Mouse (Mus musculus) G1E (cell line): Measurements from ENCODE around the gene Kdelr2.
"Not testable (repeated sequence)": the region's sequence is repeated elsewhere in the genome, so short reads cannot be mapped to it uniquely, and the experiment has no call there.

Source experiments
- CTCF ChIP-seq: IDR thresholded peaks from 2 replicates; pipeline ENCODE4 v1.5.1; 2012; ENCODE audit warnings: low read depth, low read length, inconsistent platforms, mixed read lengths
- GATA1 ChIP-seq: IDR thresholded peaks from 2 replicates; pipeline ENCODE4 v1.6.1; 2012; ENCODE audit warnings: borderline replicate concordance, low read length, inconsistent platforms, mixed read lengths
- POLR2AphosphoS5 ChIP-seq: IDR thresholded peaks from 2 replicates; pipeline ENCODE4 v1.6.1; 2012; ENCODE audit warnings: low read depth, low read length, inconsistent platforms; ENCODE audit not compliant: insufficient replicate concordance
- TAL1 ChIP-seq: conservative IDR thresholded peaks from 2 replicates; pipeline ENCODE4 v1.6.1; 2012; ENCODE audit warnings: low read depth, low read length, inconsistent platforms, mixed read lengths

- TF ChIP-seq CTCF, TAL1, GATA1, POLR2AphosphoS5: not testable (repeated sequence)
These were observed 8.7 kb upstream of the Kdelr2 start for GRCm38 (mm10) chr5:143394966-143395365.
